Mouse (Mus musculus): ENCODE data around the gene Copz2.

GRCm38 (mm10) chr11:96827062-96827581 lies 22.5 kb upstream of the Copz2 start:
- no peak for TF ChIP-seq CTCF (IDR thresholded peaks at IDR 0.05; ENCODE audit: extremely low read depth, insufficient read depth, insufficient read length, insufficient replicate concordance)
- no peak for TF ChIP-seq POLR2A (IDR thresholded peaks at IDR 0.05; ENCODE audit: low read depth, low read length)

Data from spleen, adult 2 months (tissue).